Mouse (Mus musculus): ENCODE data around the gene Shox2. TPM values are rescaled to one million over a fixed set of nuclear protein-coding genes. Genes with fewer than 3 reads are reported as not detected.

Gene Shox2
- 30.9 and 44.3 TPM in 2 replicates for polyA plus RNA-seq (2015; fragmentation: Nextera tagmentation; extraction: Ambion mirVana)

DNA sequence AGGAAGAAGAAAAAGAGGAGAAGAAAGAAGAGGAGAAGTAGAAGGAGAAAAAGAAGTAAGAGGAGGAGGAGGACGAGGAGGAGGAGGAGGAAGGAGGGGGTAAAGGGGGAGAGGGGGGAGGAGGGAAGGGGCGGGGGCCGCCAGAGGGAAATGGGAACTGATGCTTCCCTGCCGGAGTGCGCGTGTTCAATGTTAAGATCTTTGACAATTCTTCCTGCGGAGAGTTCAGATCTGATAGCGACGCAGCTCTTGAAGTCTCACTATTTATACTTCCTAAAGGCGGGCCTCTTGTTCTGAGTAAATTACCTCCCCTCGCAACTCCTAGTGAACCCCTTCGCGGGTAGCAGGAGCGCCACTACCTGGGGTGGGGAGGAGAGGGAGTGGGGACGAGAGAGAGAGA, at the start of gene Shox2:
Shox2 (minus strand) TSS at position 66 of the 400 bp plus-strand sequence.
- peaks cover 27% of the 10 kb centered on the region for H3K4me1 ChIP-seq
- ATAC-seq (ENCODE audit: insufficient number of reproducible peaks, insufficient read depth, low FRiP score, low TSS enrichment, low read depth), result no peak
- H3K4me3 ChIP-seq, result peak within 1 kb of the TSS; percentile 63
- peak within 1 kb of the TSS; percentile 87 for H3K9ac ChIP-seq
- peak within 1 kb of the TSS; percentile 74 for H3K4me2 ChIP-seq
- no peaks in the 10 kb centered on the region for H3K36me3 ChIP-seq
- WGBS, result under 1% methylated on average over 13 of the region's 15 CpGs
- H3K27me3 ChIP-seq, result peaks cover 66% of the 10 kb centered on the region
- H3K9me3 ChIP-seq, result no peaks in the 10 kb centered on the region
- peak within 1 kb of the TSS; percentile 93 for H3K27ac ChIP-seq

DNA sequence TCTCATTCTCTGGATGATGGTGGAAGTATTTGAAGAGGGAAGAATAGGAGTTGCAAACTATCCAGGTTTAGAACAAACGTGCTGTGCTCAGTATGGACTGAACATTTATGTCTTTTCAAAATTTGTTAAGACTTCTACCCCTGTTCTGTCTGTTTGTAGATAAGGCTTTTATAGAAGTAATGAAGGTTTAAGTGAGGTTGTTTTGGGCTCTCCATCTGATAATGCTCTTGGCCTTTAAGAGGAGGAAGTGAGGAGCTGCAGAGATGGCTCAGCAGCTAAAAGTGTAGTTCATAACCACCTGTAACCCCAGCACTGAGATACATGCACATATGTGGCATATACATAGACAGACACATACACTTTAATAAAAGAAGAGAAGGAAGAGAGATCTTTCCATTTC, 15.2 kb upstream of the Shox2 start:
- ATAC-seq (ENCODE audit: insufficient number of reproducible peaks, insufficient read depth, low FRiP score, low TSS enrichment, low read depth), result no peak
- Histone ChIP-seq H3K4me3 (no peak overlapping the region), H3K9me3 (no peaks in the 10 kb centered on the region), H3K27ac (no peak overlapping the region), H3K9ac (no peak overlapping the region), H3K36me3 (peaks cover 36% of the 10 kb centered on the region), H3K4me2 (no peak overlapping the region), H3K27me3 (no peaks in the 10 kb centered on the region), H3K4me1 (no peaks in the 10 kb centered on the region)
- 82% methylated on average over 1 of the region's 1 CpGs for WGBS

DNA sequence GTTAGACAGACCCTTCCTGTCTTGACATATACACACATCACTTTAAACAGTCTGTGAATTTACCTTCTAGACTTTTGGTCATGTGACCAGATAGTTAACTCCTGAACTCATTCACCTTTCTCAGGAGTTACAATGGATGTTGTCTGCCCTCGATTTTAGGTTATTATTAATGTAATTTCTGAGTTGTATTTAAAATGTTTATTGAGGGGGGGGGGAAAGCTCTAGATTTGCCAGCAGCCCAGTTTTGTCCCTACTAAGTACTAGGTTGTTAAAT, 4.7 kb upstream of the Shox2 start:
- Histone ChIP-seq H3K27me3 (peaks cover 22% of the 10 kb centered on the region), H3K9ac (peak overlapping the region; percentile 86), H3K4me2 (peak overlapping the region; percentile 70), H3K9me3 (no peaks in the 10 kb centered on the region), H3K36me3 (no peaks in the 10 kb centered on the region), H3K4me3 (peak overlapping the region; percentile 85), H3K27ac (no peak overlapping the region), H3K4me1 (peaks cover 12% of the 10 kb centered on the region)
- ATAC-seq (ENCODE audit: insufficient number of reproducible peaks, insufficient read depth, low FRiP score, low TSS enrichment, low read depth), result no peak
- 4% methylated on average over 1 of the region's 1 CpGs for WGBS

DNA sequence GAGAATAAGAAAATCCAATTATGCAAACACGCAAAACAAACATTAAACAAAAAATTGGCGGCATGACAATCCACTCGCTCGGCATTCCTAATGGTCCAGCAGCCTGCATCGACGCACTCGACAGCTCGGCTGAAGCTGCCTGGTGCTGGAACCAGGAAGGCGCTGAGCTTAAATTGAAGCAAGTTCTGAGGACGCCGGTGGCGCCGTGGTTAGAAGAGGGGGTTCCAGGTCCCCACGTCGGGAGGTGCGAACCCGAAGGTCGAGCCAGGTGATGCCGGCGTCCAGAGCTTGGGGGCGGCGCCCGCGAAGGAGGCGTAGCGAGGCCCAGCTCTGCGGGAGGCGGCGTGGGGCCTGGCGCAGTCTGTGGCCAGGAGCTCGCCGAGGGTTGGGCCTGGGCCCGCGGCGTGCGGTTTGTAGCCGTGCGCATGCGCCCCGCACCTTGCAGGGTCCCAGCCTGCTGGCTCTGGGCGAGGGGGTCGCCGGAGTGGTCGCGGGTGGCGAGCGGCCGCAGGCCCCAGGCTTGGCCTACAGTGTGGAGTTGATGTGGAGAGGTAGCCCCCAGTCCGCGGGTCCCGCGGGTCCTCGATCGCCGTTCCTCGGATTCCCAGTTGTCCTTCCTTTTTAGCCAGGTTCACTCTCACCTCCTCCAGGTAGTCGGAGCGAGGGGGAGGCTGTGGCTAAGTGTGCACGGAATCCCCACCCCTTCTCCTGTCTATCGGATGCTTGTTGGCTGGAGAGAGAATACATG, 4.1 kb upstream of the Shox2 start:
- peaks cover 17% of the 10 kb centered on the region for H3K4me1 ChIP-seq
- peak overlapping the region; percentile 85 for H3K4me3 ChIP-seq
- H3K27me3 ChIP-seq, result peaks cover 27% of the 10 kb centered on the region
- ATAC-seq (ENCODE audit: insufficient number of reproducible peaks, insufficient read depth, low FRiP score, low TSS enrichment, low read depth), result peak; percentile 87
- WGBS, result under 1% methylated on average over 60 of the region's 60 CpGs
- no peaks in the 10 kb centered on the region for H3K9me3 ChIP-seq
- peak overlapping the region; percentile 70 for H3K4me2 ChIP-seq
- peak overlapping the region; percentile 69 for H3K27ac ChIP-seq
- no peaks in the 10 kb centered on the region for H3K36me3 ChIP-seq
- peak overlapping the region; percentile 86 for H3K9ac ChIP-seq

DNA sequence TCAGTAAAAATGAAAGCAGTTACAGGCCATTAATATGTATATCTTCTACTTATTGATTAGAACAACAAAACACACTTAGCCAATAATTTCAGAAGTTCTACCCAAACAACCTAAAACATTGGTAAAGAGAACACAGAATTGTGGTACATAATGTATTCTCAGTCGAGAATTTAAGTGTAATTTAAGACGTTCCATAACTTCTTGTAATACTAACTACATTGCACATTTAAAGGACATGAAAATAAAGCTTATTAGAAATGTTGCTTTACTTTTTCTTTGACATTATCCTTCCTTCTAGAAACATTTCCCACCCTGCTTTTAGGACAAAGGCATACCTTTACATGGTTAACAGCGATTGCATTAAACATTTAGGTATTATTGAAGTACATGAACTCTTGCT, 1.9 kb upstream of the Shox2 start:
- ATAC-seq (ENCODE audit: insufficient number of reproducible peaks, insufficient read depth, low FRiP score, low TSS enrichment, low read depth), result no peak
- H3K4me2 ChIP-seq, result no peak overlapping the region

DNA sequence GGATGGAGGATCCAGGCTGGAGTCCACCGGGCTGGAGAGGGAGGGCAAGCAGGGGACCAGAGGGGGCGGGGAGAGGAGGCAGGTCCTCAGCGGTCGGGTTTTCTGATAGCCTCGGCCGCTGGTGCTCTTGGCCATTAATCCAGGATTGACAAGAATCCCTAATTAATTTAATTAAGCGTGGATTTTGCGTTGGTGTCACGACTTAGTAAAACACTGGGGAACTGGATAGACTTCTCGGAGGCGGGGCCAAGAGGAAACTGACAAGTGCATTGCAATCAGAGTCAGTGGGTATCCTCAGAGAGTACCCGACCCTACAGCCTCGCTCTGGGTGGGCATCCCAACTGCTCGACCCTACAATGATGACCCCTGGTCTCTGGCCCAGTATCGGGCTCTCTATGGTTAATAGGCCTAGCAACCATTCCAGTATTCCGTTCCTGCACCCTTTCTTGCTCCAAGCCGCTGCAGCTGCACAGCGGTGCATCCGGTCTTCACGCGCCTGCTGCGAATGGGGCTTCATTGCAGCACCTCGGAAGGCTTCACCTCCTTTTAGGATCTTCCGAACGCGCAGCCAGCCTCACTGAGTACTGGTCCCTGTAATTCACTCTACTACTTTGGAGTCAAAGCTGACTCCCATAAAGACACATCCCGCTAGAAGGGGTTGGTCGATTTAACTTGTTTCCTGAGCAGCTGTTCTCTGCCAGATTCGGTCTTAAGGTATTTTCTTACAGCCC, 775 bp upstream of the Shox2 start:
- Histone ChIP-seq H3K9ac (peak overlapping the region; percentile 87), H3K4me1 (peaks cover 27% of the 10 kb centered on the region), H3K27me3 (peaks cover 59% of the 10 kb centered on the region), H3K27ac (peak overlapping the region; percentile 93), H3K9me3 (no peaks in the 10 kb centered on the region), H3K4me3 (peak overlapping the region; percentile 63), H3K4me2 (peak overlapping the region; percentile 74), H3K36me3 (no peaks in the 10 kb centered on the region)
- under 1% methylated on average over 29 of the region's 29 CpGs for WGBS
- no peak for ATAC-seq (ENCODE audit: insufficient number of reproducible peaks, insufficient read depth, low FRiP score, low TSS enrichment, low read depth)

More for the DNA sequence above, 1.9 kb upstream of the Shox2 start:
- Histone ChIP-seq H3K9me3 (no peaks in the 10 kb centered on the region), H3K27me3 (peaks cover 48% of the 10 kb centered on the region), H3K4me3 (no peak overlapping the region), H3K36me3 (no peaks in the 10 kb centered on the region), H3K27ac (no peak overlapping the region), H3K9ac (no peak overlapping the region), H3K4me1 (peaks cover 27% of the 10 kb centered on the region)
- 14% methylated on average over 3 of the region's 3 CpGs for WGBS

DNA sequence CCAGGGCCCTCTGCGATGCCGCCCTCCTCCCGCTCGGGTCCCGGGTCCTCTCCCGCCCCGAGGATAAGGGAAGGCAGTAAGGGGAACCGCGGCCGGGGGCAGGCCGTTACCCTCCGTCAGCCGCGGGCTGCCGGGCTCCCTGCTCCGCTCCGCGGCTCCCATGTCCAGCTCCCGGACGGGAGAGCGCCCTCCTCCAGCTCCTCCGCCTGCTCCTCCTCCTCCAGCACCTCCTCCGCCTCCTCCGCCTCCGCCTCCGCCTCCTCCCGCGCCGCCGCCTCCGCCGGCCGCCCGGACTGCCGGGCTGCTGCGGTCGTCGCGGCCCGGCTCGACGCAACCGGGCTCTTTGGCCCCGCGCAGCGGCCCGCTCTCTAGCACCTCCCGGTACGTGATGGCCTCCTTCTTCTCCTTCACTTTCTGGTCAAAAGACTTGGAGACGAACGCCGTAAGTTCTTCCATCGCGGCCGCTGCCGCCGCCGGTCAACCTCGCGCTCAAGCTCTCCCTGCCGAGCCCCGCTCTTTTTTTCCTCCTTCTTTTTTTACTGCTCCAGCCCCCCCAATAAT, 390 bp downstream of the Shox2 start, which contains the start of gene Rsrc1:
Rsrc1 (plus strand) TSS at position 290 of the 561 bp plus-strand sequence.
- peak within 1 kb of the TSS; percentile 74 for H3K4me2 ChIP-seq
- ATAC-seq (ENCODE audit: insufficient number of reproducible peaks, insufficient read depth, low FRiP score, low TSS enrichment, low read depth), result peak; percentile 56
- peak within 1 kb of the TSS; percentile 93 for H3K27ac ChIP-seq
- H3K36me3 ChIP-seq, result no peaks in the 10 kb centered on the region
- peak within 1 kb of the TSS; percentile 87 for H3K9ac ChIP-seq
- peaks cover 69% of the 10 kb centered on the region for H3K27me3 ChIP-seq
- H3K9me3 ChIP-seq, result no peaks in the 10 kb centered on the region
- peak within 1 kb of the TSS; percentile 63 for H3K4me3 ChIP-seq
- H3K4me1 ChIP-seq, result peaks cover 22% of the 10 kb centered on the region
- under 1% methylated on average over 60 of the region's 62 CpGs for WGBS

DNA sequence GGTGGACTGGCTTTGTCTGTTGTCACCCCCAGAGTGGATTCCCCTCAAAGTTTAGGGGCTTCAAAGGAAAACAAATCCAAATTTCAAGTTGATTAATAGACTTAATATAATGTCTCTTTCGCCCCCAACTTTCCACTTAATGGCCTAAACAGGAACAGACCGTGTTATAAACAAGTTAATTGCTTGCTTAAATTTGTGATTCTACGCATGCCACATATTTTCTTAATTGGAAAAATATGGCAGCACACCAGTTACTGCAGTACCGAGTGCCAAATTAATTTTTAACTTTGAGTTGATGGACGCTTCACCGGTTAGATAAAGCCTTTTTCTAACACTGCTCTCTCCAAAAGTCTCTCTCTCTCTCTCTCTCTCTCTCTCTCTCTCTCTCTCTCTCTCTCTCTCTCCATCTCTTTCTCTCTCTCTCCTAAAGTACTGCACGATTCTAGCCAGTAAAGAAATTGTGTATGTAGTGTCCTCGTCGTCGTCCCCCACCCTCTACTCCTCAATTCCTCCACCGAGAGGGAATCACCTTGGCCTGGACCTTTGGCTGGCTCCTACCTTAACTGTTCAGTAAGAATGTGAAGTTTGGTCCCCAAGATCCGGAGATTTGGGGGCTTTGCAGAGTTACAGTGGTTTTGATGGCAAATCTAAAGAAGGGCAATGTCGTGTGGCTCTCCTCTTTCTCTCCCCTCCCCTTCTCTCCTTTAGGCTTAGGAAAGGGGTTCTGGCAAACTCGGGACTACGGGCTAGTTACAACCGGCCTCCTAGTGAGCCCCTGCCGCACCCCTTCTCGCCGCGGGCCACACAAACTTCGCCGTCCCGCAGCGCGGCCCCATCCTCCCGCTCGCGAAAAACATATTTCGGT, 1.2 kb downstream of the Shox2 start:
- WGBS, result under 1% methylated on average over 29 of the region's 29 CpGs
- Histone ChIP-seq H3K36me3 (no peaks in the 10 kb centered on the region), H3K4me3 (peak overlapping the region; percentile 63), H3K4me2 (peak overlapping the region; percentile 74), H3K4me1 (peaks cover 22% of the 10 kb centered on the region), H3K9ac (peak overlapping the region; percentile 87), H3K9me3 (no peaks in the 10 kb centered on the region), H3K27ac (peak overlapping the region; percentile 93), H3K27me3 (peaks cover 73% of the 10 kb centered on the region)
- no peak for ATAC-seq (ENCODE audit: insufficient number of reproducible peaks, insufficient read depth, low FRiP score, low TSS enrichment, low read depth)

DNA sequence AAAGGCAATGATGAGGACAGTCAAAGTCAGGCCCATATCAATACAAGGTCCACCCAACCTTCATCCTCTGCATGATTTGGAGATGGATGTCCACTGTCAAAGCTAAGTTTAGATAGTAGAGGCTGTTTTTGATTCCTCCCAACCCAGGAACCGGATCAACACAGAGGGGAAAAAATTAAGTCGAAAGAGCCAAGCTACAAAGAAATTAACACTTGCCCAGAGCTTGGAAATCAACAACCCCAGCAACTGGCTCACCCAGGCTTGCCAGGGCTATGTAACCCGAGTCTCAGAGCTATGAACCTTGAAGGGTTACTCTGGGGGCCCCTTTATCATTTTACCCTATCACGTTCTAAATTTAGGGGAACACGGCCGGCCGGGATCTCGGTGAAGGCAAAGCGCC, 2.1 kb downstream of the Shox2 start:
- H3K4me1 ChIP-seq, result peaks cover 22% of the 10 kb centered on the region
- no peak for ATAC-seq (ENCODE audit: insufficient number of reproducible peaks, insufficient read depth, low FRiP score, low TSS enrichment, low read depth)
- peak overlapping the region; percentile 74 for H3K4me2 ChIP-seq
- 2% methylated on average over 9 of the region's 9 CpGs for WGBS
- no peaks in the 10 kb centered on the region for H3K36me3 ChIP-seq
- H3K27me3 ChIP-seq, result peaks cover 82% of the 10 kb centered on the region
- H3K27ac ChIP-seq, result peak overlapping the region; percentile 73
- H3K4me3 ChIP-seq, result peak overlapping the region; percentile 63
- H3K9ac ChIP-seq, result peak overlapping the region; percentile 87
- no peaks in the 10 kb centered on the region for H3K9me3 ChIP-seq

DNA sequence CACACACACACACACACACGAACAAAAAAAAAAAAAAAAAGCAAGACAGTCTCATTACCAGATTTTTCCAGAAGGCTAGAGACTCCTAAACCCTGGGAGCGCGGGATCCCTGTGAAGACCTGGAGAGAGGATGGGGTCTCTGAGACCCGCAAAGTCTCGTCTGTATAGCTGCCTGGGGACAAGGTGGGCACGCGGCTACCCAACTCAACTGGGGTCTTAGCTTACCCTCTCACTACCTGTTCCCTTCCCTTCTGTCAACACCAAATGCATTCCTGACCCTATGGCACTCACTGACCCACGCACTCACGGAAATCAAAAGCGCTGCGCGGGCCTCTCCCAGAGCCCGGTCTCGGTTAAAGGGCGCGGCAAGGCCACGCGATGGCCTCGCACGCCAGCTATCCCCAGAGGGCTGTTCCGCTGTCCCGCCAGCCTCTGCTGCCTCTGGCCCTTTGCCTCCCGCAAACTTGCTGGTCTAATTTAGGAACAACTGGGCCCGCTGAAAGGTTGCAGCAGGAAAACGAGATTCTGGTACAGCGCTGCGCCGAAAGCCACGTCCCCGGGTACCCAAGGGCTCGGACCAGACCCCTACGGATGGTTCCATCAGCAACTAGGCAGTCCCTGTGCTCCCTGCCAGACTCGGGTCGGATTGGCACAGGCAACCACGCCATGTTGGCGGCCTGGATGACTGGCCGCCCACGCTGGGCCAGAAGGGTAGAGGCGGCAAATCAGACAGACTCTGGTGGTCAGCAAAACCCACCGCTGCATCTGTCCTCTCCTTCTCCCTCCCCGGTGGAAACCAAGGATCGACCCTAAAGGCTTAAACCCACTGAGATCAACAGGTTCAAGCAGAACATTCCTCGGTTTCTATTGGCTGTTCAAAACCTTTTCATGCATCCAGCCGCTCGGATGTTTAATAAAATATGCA, 2.9 kb downstream of the Shox2 start:
- ATAC-seq (ENCODE audit: insufficient number of reproducible peaks, insufficient read depth, low FRiP score, low TSS enrichment, low read depth), result no peak
- WGBS, result 2% methylated on average over 45 of the region's 45 CpGs
- H3K9ac ChIP-seq, result peak overlapping the region; percentile 87

More for the DNA sequence above, 2.9 kb downstream of the Shox2 start:
- H3K4me1 ChIP-seq, result peaks cover 24% of the 10 kb centered on the region
- peak overlapping the region; percentile 63 for H3K4me3 ChIP-seq
- peaks cover 83% of the 10 kb centered on the region for H3K27me3 ChIP-seq
- 0 out of 2 replicates have a peak, but pooled peaks cover 1% of the 10 kb centered on the region for H3K36me3 ChIP-seq
- H3K27ac ChIP-seq, result peak overlapping the region; percentile 73
- H3K9me3 ChIP-seq, result no peaks in the 10 kb centered on the region
- peak overlapping the region; percentile 74 for H3K4me2 ChIP-seq
